Mouse (Mus musculus) kidney, postnatal 14 days (tissue): ENCODE measurements around the gene H2afx.
A peak's percentile ranks its signal among the peaks of the same experiment; 100 is the strongest.
"Not testable (repeated sequence)": the region's sequence is repeated elsewhere in the genome, so short reads cannot be mapped to it uniquely, and the experiment has no call there.

Experiments used
- DNase-seq: peaks from one replicate; pipeline ENCODE4 v3.0.0; 2022; ENCODE audit warnings: mixed read lengths

Gene H2afx

DNA sequence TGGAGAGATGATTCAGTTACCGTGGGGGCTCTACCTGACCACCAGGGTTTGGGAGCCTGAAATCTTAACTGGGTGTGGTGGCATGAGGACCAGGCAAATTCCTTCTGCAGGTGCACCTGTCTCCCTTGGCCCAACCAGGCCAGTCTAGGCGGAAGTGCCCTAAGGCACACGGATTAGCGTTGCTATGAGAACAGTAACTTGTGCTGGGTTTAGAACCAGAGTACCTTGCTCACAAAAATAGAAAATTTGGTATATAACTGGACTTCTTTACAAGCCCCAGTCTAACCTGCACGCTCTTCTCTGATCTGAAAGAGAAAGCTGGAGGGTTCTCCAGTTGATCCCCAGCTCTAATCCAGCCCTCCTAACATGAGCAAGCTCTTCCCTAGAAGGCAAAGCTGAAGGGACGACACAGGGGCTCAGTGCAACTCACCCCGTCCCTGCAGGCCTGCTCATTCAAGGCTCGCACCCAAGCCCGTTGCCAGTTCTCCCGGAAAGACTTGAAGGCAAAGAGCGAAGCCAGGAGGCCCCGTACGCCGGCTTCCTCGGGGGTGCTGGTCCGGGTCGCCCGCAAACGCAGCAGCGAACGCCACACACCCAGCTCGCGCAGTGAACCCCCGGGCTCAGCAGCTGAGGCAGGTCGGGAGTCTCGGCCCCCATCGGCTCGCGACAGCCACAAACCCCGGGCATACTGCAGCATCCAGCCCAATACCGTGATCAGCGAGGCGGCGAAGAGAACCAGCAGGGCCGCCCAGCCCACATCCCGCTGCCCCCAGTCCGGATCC lies 15.2 kb upstream of the H2afx start:
- no peak for DNase-seq

DNA sequence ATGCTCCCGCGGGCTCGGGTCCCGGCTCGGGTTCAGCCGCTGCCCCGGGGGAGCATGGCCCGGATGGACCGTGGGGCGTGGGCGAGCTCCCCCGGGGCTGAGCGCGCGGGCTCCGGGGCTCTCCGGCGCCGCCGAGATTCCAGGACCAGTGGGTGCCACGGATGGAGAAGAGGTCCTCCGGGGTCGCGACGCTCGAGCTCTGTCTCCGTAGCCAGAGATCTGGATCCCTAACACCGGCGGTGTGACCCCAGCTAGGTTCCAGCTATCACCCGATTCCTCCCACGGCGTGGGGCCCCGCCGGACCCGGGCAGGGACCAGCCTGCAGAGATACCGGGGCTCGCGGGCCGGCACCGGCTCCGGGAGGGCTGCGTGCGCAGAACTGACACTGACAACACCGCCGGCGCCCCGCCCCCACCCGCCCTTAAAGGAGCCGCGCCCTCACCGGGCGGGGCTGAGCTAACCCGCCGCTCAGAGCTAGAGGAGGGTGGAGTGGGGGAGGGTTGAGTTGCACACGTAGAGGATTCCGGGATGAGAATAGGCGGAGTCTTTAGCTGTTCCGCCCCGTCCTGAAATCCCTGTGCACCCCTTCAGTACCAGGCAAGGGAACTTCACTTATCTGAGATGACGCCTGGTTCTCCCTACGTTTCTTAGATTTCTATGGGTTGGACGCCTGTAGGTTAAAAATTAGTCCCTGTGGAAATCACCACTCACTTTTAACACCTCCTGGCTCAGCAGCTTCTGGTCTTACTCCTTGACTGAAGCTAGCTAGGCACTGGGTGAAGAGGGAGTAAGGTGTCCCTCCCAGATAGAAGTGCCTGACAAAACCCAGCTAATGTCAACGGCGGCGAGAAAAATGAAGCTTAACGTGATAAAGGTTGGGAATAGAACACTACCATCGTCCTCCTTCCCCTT lies 14.4 kb upstream of the H2afx start, which contains the start of gene C2cd2l:
Gene C2cd2l, minus strand, starts transcription at position 399 of the 912 bp plus-strand sequence.
- peak; percentile 96 for DNase-seq

DNA sequence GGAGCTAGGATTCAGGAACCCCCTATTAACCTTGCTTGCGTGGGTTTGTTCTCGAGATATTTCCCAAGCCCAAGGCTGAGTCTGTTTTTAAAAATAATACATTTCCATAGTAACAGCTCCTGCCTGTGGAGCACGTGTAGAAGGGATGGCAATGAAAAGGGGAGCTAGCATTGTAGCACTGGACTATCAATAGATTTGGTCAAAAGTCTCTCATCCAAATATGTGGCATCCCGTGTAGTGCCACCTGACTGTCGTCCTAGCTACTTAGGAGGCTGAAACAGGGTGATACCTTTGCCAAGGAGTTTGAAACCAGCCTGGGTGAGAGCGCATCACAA lies 13.7 kb upstream of the H2afx start:
- DNase-seq, result no peak

DNA sequence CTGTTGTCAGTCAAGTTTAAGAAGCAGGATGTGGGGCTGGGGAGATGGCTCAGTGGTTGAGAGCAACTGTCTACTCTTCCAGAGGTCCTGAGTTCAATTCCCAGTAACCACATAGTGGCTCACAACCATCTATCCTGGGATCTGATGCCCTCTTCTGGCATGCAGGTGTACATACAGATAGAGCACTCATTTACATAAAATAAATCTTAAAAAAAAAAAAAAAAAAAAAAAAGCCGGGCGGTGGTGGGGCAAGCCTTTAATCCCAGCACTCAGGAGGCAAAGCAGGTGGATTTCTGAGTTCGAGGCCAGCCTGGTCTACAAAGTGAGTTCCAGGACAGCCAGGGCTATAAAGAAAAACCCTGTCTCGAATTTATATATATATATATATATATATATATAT lies 10.8 kb upstream of the H2afx start:
- DNase-seq, result not testable (repeated sequence)

DNA sequence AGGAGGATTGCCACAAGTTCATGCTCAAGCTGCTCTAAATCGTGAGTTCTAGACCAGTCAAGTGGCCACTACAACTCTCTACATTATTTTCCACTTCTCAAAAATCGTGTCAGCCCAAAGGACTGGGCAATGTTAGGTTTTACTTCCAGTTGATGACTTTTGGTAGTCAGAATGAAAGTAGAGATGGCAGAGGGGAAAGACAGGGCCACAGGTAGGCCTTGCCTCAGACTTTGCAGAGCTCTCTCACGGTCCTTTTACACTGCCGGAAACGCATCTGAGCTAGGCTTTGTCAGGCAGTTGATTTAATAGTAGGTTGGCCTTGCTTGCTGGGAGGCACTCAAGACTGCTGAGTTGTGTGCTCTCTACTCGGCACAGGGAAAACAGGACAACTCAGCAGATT lies 10.3 kb upstream of the H2afx start:
- no peak for DNase-seq

DNA sequence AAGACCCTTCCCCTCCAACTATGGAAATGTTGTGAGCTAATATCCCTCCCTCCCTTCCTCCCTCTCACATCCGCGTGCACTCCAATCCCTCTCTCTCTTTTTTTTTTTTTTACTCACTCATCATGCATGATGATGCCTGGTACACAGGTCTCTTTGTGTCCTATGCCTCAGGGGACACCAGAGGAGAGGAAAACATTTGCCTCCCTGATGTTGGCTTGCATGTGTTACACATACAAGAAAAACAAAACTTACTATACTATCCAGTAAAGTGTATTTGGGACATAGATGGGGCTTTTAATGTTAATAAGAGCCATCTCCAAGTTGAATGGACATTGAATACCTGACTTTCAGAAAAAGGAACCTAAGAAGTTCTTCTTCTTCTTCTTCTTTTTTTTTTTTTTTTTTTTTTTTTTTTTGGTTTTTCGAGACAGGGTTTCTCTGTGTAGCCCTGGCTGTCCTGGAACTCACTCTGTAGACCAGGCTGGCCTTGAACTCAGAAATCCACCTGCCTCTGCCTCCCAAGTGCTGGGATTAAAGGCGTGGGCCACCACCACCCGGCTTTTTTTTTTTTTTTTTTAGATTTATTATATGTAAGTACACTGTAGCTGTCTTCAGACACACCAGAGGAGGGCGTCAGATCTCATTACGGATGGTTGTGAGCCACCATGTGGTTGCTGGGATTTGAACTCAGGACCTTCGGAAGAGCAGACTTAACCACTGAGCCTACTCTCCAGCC lies 9.3 kb upstream of the H2afx start:
- not testable (repeated sequence) for DNase-seq

DNA sequence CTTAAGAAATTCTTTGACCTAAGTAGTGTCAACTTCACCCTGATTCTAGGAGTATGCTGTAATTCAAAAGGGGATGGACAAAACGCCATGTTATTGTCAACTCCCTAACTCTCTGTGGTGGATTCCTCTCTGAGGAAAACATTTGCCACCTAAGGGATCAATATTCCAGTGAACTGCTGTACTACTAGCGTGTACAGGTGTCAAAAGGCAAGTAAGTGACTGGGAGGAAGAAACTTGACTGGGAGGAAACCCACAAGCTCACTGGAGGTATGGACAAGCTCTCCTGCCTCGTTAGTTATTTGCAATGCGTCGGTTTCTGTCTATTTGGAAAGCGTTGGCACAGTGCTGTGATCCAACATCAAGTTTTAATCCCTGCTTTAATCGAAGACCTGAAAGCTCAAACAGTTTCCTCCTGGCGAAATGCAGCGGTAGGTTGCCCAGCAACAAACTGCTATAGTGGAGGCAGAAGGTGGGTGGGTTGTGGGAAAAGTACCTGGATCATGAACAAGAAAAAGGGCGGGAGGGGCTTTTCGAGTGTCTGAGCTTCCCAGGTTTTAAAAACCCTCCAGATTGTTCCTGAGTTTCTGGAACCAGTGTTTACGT lies 8.6 kb upstream of the H2afx start, which contains the start of gene Dpagt1:
Gene Dpagt1, plus strand, starts transcription at position 252 of the 603 bp plus-strand sequence.
- DNase-seq, result no peak

DNA sequence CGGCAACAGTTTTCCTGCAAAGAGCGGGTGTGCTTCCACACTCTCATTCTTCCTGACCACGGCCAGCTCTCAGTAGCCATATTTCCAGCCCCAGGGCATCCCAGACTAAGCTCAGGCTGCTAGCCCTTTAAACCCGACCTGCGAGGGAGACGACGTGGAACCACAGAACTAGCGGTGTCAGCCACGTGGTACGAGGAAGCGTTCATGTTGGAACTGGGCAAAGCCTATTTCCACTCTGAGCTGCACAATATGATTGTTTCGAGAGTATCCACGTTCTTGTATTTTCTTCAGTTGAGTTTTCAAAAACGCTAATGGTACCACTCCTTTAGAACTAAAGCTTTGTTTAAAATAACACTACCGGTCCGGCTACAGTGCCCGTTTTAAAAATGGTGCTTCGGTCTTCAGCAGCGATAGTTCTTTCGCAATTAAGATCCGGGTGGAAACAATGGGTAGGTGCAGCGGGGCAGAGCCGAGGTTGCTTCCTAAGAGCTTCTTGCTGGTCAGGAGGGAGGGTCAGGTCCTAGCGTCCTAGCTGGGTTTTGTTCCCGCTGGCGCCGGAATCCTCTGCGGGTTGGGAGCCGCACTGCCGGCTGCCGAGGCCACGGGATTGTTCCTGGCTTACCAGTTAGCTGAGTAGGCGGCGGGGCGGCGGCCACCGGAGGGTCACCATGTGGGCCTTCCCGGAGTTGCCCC lies 8.0 kb upstream of the H2afx start:
- DNase-seq, result peak; percentile 92

DNA sequence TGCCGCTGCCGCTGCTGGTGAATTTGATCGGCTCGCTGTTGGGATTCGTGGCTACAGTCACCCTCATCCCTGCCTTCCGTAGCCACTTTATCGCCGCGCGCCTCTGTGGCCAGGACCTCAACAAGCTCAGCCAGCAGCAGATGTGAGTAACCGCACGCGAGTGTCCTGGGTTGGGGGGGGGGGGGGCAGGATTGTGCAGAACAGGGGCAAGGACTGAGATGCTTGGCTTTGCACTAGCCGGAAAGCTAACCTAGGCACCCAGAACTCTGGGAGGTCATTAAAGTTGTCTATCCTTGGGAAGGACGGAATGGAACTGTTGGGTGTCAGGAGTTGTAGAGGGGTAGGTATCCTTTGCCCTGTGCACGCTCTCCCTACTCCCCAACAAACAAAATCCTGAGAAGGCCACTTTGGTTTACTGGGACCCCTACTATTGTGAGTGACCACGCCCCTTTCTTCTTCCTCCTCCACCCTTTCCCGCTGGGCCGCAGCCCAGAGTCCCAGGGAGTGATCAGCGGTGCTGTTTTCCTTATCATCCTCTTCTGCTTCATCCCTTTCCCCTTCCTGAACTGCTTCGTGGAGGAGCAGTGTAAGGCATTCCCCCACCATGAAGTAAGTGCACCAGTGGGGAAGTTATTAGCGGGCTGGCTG lies 7.3 kb upstream of the H2afx start:
- peak; percentile 59 for DNase-seq

DNA sequence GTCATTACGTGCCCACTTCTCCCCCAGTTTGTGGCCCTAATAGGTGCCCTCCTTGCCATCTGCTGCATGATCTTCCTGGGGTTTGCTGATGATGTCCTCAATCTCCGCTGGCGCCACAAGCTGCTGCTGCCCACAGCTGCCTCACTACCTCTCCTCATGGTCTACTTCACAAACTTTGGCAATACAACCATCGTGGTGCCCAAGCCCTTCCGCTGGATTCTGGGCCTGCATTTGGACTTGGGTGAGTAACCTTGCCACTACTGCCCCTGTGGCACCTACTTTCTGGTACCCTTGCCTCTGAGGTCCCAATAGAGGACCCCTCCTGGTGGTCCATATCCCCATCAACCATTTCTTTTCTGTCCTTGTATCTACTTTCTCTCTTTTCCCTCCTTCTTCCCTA lies 6.6 kb upstream of the H2afx start:
- no peak for DNase-seq

DNA sequence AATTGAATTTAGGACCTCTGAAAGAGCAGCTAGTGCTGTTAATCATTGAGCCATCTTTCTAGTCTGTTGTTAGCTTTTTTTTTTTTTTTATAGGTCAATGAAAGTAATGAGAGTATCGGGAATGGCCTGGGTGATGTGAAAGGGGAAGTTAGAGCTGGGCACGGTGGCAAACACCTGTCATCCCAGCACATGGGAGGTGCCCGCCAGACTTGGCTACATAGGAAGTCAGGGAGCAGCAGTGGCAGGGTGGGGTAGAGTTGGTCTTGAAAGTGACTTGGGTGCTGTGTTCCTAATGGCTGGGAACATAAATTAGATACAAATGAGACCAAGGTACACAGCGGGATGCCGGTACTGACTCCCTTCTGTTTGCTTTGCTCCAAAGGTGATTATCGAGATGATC lies 3.8 kb upstream of the H2afx start:
- DNase-seq, result no peak

DNA sequence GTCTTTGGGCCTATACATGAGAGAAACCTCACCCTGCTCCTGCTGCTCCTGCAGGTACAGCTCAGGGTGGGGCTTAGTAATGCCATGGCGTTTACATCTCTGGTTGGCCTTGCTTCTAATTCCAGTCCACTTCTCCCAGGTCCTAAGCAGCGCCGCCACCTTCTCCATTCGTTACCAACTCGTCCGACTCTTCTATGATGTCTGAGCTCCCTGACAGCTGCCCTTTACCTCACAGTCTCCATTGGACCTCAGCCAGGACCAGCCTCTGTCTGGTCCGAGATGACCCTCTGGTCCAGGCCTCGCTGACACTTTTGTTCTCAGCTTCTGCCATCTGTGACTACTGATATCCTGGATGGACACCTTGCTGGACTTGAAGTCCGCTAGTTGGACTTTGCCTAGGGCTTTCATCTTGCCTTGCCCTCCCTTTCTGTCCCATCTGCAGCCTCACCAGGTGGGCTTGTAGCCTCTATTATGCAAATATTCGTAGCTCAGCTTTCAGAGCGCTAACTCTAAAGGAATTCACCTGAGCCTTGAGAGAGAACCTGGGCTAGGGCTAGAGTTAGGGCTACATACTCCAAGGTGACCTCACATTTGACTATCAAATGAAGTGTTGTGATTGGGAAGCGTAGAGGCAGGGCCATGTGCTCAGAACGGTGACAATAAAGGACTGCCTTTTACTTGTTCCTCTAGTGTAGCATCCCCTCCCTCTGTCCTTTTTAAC lies 1.4 kb upstream of the H2afx start:
- DNase-seq, result no peak

DNA sequence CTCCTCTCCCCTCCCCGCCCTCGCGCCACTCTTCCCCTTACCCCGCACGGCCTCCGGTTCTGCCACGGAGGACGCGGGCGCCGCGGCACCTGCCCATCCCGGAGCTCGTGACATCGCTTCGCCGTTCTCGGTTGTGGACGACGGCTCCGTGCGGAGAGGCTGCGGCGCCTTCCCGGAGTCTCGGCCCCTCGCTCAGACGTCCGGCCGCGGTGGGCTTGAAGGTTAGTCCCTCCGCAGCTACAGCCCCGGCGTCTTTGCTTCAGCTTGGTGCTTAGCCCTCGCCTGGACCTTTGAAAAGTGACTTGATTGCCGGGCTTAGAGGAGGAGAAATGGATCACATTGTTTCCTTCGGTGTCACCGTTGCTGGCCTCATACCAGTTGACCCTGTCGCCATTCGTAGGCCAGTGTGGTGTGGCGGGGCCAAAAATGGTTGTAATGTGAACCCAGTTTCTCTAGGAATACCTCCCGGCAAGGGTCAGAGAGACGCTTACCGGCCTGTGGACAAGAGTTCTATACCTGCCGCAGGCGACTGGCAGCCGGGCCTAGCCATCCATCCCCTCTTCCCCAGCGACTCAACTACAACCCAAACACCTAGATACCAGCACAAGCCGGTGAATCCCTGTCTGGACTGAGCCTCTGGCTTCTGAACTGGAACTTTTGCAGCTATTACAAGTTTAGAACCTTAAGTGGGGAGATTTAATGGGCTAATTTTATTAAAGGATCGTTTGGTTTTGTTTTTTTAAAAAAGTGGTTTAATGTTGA lies 1.0 kb downstream of the H2afx start:
- peak; percentile 34 for DNase-seq

DNA sequence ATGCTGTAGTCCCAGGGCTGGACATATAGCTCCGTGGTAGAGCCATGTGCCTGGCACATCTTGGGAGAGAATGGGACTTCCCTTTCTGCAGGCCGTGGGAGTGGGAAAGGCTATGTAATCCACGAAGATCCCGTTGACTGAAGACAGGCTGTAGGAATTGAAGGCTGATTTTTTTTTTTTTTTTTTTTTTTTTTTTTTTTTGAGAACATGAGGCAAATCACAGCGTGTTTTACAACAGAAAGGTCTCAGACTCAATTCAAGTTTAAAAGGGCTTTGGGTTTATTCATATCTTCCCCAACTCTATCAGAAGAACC lies 1.6 kb downstream of the H2afx start:
- DNase-seq, result no peak

DNA sequence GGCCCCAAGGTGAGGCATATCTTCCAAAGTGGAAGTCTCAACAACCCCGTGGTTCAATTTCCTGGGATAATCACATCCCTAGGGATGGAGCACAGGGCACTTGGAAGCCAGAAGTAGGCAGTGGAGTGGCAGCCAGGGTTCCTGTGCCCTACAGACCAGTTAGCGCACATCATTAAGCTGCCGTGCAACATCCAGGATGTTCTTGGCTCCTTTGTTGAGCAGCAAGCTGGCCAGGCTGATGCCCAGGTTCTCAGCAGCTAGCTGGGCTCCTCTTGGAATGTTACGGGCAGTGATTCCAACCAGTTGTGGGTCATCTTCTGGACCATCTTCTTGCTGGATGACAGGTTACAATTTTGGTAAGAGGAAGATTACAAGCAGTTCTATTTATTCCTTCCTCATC lies 2.0 kb downstream of the H2afx start:
- not testable (repeated sequence) for DNase-seq

DNA sequence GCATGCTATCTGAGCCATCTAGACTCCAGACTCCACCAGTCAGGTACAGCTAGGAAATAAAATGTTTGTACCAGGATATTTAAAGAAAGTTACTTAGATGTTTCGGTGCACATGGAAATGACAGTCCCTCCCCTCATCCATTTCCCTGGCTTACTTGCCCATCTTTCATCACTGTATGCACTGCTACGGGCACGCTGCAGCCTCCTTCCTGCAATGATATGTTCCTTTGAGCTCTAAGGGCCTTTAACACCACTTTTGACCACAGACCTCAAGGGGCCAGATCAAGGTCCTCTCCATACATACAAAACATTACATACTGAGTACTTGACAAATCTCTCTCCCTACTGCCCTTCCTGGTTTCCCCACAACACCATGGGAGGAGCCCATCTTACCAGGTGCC lies 2.5 kb downstream of the H2afx start:
- no peak for DNase-seq

DNA sequence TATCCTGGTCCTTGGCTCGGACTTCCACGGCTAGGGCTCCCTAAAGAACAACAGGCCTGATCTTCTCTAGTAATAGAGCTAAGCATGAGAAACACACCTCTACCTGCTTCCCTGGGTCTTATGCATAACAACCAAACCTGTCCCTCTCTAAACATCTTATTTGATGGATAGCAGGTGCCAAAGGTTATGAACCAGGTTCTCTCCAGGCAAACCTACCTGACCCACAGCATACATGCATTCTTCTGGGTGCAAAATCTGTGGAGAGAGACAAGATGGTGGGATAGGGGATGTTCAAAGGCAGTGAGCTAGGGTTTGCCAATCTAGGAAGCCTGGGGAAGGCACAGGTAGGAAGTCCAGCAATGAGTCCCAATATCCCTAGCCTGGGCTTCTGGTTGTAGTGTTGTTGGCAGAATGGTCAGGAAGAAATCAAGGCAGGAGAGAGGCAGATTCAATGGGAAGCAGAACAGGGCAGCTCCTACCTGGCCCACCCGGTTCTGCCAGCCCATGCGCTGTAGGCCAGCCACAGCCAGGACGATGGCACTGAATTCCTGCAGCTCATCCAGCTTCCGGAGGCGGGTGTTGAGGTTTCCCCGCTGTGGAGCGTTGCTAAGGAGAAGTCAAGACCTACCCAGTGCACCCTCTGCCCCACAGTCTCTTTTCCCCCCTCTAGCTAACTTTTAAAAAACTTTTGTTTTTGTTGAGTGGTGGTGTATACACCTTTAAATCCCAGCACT lies 3.1 kb downstream of the H2afx start:
- DNase-seq, result no peak

DNA sequence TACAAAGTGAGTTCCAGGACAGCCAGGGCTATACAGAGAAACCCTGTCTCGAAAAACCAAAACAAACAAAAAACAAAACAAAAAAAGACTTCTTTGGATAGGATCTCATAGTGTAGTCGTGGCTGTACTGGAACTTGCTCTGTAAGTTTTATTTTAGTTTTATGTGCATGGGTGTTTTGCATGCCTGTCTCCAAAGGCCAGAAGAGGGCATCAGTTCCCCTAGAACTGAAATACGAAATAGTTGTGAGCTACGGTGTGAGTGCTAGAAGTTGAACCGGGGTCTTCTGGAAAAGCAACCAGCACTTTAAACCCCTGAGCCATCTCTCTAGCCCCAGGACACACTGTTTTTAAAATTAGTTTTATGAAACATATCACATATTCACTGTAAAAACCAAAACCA lies 4.1 kb downstream of the H2afx start:
- no peak for DNase-seq

DNA sequence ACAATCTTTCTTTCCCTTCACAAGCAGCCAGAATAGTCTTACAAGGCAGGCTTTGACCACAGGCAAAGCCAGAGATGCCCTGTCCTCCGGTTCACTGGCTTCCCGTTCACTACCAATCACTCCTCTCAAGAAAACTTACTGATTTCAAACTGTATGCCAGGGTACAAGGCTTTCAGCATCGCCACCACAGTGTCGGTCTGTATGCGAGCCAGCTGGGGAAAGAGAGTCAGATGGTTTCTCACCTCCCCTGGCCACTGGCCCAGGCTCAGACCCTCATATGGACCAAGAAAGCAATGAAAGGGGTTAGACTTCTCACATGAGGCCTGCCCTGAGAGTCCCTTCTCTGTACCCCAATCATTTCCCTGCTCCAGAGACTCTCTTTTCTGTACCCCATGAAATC lies 7.0 kb downstream of the H2afx start:
- DNase-seq, result no peak

DNA sequence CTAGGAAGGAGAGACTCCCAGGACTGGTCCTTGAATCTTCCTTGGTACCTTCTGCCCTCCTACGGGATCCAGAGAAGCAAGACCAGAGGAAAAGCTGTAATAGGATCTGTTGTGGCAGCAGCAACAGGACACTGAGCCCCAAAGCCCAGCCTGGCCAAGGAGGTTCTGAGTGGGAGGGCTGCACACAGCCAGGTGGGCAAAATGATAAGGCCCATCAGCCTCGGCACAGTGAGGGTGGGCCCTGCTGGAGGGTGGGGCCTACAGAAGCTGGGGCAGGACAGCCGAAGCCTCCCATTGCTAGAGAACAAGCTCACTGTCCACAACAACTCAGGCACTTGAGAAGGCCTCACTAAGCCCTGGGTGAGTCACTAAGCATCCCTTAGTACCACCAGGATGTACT lies 7.7 kb downstream of the H2afx start:
- no peak for DNase-seq
